Mouse (Mus musculus): Measurements from ENCODE around the gene Gm19345.
A peak's percentile ranks its signal among the peaks of the same experiment; 100 is the strongest.

Gene Gm19345

GRCm38 (mm10) chr7:19871943-19872601 is 20.3 kb downstream of the Gm19345 start:
- DNase-seq (ENCODE audit: low spot score in 2 of 2): peak; percentile 55 to 78

- DNase-seq (ENCODE audit: low spot score in 2 of 2): peak in 1 of 2 experiments; percentile 36
These were observed 24.3 kb downstream of the Gm19345 start for GRCm38 (mm10) chr7:19875948-19876682.

- DNase-seq (ENCODE audit: low spot score in 2 of 2): no peak
These were observed 25.1 kb downstream of the Gm19345 start for GRCm38 (mm10) chr7:19876781-19877425.

- no peak for DNase-seq (ENCODE audit: low spot score in 2 of 2)
These were observed 29.0 kb downstream of the Gm19345 start for GRCm38 (mm10) chr7:19880754-19881153.

- no peak for DNase-seq (ENCODE audit: low spot score in 2 of 2)
These were observed 36.0 kb downstream of the Gm19345 start, which contains the start of gene Ceacam19 for GRCm38 (mm10) chr7:19887849-19888248. Ceacam19 (minus strand) TSS chr7:19887965.

GRCm38 (mm10) chr7:19889881-19890280 is 38.1 kb downstream of the Gm19345 start:
- peak; percentile 65 to 87 for DNase-seq (ENCODE audit: low spot score in 2 of 2)
